Mouse (Mus musculus) skeletal muscle tissue, adult 2 months (tissue): ENCODE data around the gene Eps8.

ENCODE experiments used
- DNase-seq: peaks from one replicate; pipeline ENCODE4 v3.0.0-alpha.2; 2012; ENCODE audit warnings: low read depth, low spot score

Gene Eps8

DNA sequence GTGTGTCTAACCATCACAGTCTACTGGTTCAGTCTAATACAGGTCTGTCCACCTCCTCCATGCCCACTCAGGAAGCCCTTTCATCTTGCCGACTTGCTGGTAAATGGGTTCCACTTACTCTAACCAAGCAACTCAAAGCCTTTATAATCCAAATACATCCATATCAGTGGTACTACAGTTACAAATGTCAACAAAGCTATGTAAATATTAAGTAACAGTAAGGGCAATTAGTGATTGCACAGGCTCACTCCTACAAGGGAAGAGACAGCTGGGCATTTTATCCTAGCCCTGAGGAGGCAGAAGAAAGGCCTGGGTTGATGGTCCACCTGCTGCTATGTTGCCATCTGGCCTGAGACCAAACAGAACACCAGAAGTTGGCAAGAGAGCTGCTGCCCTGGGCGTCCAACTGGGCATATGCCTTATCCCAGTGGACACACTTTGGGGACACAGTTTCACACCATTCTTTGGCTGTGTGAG, 42.6 kb downstream of the Eps8 start:
- DNase-seq: no peak

DNA sequence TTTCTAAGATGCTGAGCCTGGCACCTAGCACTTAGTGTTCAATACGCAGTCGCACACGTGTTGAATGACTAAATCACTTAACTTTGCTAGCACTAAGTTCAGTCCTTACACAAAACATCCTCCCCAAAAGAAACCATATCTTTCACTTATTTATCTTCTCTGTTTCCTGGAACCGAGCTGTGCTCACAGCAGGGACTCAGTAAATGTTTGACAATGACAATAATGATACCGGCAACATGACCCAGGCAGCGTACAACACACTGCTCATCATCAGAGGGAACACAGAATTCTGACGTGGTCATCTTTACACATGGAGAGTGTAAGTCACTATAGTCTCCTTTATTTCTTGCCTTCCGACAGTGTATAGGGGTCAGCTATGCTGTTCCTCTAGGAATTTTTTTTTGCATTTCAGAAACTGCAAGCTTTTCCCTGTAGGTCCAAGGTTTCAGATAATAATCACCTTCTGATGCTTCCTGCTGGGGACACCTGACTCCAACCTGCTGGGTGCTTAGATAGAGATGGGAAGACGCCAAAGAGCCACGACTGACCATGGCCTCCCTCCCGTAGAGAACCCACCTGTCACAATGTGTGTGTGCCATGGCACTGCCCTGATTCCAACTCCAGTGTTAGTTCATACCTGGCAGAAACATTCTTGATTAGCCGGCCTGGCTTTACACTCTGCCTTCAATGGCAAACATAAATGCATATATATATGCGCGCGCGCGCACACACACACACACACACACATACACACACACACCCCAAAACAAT, 46.3 kb downstream of the Eps8 start:
- DNase-seq: no peak

DNA sequence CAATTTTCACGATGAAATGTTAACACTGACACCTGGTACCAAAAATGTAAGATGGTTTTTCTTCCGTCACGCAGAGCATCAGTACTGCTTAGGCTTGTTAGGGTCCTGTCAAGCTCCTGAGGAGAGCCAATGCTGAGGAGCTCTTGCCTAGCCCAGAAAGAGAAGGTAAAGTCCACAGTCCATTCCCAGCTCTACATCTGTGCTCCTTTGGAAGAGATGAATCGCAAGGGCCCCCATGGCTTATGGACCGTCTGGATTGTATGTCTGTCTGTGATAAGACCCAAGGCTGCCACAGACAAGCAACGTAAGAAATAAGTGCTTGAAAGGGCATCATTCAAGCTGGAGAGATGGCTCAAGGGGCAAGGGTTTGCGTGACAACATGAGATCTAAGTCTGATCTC, 48.1 kb downstream of the Eps8 start:
- no peak for DNase-seq

DNA sequence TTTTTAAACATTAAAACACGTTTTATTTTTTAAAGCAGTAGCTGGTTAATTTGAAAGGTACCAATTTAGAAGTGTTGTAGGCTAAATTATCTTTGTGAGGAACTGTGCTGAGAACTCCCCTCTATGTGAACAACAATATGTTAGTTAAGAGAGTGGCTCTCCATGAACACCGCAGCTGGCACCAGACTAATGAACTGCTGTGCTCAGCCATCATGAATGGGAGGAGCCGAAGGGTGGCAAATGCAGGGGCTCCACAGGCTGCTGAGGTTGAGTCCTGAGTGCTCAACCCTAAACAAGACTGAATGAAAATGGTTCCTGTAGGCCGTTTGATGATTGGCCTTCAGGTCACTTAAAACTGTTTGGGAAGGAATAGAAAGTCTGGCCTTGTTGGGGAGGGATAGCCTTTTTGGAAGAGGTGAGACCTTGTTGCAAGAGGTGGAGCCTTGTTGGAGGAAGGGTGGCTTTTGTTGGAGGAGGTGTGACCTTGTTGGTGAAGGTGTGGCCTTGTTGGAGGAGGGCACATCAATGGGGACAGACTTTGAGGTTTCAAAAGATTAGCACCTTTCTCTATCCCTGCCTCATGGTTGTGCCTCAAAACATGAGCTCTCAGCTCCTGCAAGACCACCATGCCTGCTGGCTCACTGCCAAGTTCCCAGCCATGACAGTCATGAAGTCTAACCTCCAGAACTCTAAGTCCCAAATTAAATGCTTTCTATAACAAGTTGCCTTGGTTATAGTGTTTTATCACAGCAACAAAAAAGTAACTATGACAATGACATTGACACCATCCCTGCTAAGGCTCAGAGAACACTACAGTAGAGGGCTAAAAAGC, 50.0 kb downstream of the Eps8 start:
- no peak for DNase-seq

DNA sequence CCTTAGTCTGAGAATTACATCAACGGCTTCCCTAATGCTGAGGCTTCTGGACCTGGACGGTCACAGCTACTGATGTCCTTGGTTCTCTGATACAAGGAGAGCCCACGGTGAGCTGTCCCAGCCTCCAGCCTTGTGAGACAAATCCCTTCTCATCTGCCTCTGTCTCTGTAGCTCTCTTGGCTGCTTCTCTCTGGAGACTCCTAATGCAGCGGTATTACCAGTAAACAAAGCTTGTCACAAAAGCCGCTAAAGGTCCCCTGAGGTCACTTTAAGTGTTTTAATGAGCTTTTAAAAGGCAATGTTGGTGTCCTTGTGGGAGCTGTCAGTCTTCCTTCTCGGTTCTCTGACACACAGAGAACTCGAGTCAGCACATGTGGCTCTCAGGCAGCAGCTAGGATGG, 56.4 kb downstream of the Eps8 start:
- DNase-seq: no peak

DNA sequence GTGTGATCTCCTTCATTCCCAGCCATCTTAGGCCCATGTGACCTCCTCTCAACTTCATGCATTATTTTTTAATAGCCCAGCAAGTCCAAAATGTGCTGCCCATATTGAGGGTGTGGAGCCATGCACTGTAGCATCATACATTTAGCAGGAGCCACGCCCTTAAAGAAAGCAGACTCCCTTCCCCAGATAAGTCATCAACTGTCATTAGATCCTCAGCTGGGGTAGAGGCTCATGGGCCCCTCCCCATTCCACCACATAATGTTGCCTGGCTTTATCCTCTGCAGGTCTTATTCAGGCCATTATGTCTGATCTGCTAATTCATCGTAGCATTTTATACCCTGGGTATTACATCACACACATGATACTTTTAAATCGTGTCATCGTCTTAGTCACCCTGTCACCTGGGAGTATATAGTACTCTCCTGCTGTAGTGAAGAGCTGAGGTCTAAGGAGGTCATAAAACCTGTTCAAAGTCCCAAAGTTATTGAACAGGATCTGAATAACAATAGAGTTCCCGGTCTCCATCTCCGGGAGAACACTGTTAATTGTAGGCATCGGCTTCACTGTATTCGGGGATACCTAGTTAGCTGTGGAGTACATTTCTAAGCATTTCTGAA, 57.1 kb downstream of the Eps8 start:
- DNase-seq: no peak

DNA sequence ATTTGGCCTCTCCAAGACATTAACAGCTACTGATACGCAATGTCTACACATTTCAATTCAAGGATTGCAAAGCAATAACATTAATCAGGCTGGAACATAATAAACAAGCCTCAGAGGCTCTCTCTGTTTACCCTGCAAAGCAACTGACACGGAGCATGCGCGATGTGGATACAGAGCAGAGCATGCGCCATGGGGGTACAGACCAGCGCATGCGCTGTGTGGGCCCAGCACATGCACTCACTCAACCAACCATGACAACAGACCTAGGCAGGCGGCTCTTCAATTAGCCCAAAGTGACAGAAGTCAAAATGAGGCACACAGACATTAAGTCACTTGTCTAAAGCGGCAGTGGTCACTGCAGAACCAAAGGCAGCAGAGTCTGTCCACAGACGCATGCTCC, 62.1 kb downstream of the Eps8 start:
- DNase-seq: no peak

DNA sequence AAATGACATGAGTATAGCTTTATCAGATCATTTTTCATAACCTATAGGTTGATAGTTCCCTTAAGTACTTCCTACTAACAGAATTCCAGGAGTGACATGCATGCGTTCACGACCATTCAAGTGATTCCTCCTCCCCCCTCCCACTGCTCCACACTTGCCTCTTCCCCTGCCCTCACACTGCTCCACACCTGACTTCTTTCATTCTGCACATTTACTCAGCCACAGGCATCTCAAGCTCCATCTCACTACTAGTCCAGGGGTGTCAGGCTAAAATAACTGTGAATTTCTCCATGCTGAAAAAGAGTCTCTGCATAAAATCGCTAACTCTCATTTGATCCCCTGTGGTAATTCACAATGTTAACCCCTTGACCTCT, 65.4 kb downstream of the Eps8 start:
- DNase-seq: no peak

DNA sequence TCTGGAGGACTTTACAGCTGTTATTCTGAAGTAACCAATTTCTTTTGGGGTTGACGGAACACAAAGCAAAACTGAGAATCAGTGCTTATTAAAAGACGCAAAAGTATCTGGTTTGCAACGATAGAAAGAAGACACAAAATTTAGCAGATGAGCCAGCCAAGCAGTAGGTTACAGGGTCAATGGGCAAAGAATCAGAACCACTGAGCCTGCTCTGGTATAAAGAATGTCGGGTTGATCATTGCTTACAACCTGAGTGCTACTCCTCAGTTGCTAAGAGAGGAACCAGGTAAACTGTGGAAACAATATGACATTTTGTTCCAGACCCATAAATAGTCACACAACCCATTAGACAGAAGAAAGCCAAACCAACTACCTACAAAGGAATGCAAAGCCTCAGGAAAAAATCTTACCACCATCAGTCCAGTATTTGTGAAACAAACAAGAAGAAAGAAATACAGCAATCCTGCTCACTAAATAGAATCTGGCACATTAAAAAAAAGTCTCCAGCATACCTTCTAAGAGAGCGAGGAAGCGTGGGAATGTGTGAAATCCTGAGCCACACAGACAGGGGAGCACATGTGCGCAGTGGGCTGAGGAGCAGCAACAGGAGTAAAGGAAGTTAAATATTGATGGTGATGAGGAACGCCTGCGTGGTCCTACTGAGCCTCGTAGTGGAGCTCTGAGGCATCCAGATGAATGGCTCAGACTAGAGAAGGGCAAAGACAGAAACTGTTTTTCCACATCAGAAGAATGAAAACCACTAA, 66.0 kb downstream of the Eps8 start:
- DNase-seq: no peak

DNA sequence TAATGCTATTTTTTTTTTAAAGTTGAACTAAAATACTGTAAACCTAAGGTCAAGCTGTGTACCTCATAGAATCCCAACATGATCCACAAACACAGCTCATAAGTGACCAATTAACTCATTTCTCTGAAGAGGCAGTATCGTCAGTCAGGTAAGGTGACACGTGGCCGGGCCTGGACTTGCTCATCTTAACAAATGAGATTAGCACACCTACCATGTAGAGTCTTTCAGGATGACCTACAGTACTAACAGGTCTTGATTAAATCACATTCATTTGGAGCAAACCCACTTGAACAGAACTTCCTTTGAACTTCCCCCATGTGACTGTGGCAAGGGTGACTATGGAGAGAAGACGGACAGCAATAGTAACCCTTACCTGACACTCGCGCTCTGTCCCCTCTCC, 66.8 kb downstream of the Eps8 start:
- no peak for DNase-seq

DNA sequence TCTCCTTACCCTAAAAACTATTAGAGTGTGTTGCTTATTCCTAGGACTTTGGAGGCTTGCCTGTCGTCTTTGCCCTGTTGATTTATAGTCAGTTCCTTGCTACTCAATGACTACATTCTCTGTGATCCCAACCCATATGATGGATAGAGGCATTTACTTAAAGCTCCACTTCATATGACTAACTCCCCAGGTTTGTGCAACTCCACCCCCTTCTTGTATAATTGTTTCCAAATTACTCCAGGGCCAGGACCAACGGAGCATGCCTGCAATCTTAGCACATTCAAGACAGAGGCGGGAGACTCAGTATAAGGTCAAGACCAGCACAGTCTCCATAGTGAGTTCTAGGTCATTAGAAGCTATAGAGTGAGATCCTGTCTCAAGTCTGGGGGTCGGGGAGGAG, 69.4 kb downstream of the Eps8 start:
- DNase-seq: no peak

DNA sequence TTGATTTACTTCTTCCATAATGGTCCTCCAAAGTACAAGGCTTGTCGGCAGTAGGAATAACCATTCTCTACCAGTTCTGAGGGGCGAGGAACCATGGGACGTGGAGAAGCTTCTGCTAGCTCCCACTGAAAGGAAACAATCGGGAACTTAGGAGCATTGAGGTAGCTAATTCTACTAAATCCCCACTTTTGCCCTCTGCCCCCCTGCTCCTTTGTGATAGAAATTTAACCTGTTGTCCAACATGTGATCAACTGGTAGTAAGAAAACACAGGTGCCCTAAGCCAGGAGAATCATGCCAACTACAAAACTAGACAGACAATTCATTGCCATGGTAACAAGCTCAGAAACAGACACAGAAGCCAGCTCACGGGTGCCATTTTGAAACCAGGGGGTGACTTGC, 71.6 kb downstream of the Eps8 start:
- DNase-seq: no peak

DNA sequence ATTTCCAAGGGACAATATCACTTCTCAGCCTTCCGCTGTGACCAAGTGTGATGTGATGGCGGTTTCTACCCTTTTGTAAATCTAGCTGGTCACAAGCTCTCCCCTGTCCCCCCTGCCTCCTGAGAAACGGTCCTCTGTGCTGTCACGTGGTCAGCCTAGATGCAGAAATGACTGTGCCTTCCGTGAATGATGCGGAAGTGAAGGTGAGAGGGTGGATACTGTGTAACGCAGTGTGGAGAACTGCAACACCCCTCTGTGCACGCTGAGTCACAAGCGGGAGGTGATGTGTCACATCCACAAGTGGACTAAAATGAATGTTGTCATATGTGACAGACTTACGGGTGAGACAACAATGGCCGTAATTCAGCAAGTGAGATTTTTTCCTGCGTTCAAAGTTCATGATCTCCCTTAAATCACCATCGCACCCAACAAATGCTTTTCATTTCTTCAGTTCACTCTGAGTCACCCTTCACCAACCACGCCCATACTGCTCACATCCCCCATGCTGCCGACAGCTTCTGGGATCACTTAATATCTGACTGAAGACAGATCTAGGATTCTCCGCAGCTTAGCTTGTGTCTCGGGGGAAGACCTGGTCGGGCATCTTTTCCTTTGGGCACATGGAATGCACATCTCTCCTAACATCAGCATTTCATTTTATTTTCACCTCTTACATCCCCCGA, 72.3 kb downstream of the Eps8 start:
- no peak for DNase-seq

DNA sequence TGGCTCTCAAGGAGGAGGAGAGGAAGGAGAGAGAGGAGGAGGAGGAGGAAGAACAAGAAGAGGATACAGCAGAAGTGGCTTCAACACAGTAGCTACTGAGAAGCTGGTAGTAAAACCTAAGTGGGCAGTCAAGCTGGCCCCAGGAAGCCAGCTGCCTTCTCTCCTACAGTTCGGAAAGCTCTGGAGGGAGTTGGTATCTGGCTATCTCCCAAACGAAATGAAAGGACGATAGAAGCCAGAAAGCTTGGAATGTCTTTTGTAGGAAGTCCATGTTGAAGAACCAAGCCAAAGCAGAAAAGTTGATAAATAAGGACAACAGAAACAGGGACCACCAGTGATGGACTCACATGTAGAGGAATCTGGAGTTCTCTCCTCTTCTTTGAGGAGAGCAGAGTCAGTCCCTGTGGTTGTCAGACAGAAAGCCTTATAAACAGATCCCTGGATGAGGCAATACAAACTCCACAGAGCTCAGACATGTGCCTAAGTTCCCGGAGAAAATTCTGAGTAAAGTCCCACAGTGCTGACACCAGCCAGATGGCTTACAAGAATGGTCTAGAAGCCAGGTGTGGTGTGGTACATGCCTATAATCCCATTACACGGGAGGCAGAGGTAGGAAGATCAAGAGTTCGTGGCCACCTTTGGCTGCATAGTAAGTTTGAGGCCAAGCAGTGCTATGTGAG, 73.2 kb downstream of the Eps8 start:
- no peak for DNase-seq

DNA sequence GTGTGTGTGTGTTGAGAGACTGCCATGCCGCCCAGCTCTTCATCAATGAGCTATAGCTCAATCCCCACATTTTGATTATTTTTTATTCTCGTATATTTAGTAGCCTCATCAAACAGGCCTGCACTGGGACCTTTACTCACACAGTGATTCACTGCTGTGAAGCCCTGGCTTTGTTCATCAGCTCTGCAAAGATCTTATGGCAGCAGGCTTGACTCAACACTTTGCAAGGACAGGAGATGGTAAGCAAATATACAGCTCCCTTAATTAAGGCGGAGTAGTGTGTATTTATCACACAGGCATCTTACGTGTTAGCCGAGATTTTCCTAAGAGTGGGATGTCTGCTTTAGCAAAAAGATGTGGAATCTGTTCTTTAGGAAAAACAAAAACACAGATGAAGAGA, 74.2 kb downstream of the Eps8 start:
- no peak for DNase-seq

DNA sequence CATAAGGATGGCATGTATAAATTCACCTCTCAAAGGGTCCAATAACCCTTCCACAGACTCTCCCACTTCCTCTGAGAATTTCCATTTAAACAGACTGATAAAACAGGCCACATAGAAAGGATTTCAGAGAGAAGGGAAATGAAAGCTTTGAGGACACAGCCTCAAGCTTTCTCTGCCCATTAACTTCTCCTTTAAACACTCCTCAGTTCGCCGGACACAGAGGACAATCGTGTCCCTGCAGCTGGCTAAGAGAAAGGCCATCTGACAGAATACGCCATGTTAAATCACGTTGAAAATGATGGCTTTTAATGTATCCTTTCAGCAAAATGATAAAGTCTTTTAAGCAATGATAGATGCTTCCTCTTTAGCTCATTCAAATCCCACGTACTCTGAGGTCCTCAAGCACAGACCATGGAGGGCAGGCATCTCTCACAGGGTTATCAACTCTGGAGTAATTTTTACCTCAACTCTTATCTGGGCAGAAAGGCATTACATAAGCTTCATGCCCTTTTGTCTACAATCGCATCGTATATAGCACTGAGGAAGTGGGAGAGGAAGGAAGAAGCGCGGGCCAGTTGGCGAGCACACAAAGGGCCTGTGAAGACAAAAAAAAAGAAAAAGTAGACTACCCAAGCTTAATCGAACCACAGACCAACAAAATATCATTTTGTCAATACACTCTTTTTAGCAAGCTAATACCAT, 77.9 kb downstream of the Eps8 start:
- no peak for DNase-seq

DNA sequence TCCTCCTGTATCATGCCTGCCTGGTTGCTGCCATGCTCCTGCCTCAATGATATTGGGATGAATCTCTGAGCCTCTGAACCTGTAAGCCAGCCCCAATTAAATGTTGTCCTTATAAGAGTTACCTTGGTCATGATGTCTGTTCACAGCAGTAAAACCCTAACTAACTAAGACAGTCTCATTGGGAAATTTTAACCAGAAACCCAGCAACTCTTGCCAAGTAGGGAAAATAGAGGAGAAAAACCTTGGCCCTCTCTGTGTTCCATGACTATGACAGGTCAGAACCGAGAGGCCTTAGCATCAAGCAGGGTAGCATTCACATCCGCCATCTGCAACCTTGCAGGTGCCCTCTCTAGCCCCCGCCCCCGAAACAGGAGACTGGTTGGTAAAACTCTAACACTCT, 78.6 kb downstream of the Eps8 start:
- no peak for DNase-seq

DNA sequence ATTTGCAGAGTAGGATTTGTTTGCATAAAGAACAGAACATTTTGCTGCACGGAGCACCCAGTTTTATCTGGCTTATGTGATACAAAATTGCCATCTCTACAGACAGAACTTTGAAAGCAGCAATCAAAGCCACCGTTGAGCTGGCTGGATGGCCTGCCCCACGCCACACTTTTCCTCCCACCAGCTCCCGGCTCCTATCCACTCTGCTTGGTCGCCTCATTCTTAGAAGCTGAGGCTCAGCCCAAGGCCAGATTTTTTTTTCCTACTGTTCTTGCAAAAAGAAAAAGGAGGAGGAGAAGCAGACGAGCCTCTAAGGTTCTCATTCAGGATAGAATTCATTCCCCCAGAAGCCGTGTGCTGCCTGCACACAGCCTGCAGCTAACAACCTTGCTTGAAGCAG, 80.8 kb downstream of the Eps8 start:
- no peak for DNase-seq

DNA sequence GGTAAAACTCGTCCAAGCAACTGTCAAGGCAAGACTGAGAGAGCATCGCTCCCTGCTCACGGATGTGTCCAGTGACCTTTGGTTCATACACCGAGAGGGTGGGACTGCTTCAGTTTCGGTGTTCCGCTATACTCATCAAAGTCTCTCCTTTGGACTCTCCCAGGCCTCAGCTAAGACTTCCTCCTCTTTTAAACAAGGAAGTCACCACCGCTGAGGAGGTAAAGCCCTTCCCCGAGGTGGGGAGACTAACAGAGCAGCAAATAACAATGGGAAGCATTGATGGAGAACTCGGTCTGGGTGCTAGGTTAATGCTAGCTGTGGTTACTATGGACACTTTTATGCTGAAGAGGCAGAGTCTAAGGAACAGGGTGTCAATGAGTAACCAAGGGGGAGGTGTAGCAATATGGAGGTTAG, 84.0 kb downstream of the Eps8 start:
- DNase-seq: no peak

DNA sequence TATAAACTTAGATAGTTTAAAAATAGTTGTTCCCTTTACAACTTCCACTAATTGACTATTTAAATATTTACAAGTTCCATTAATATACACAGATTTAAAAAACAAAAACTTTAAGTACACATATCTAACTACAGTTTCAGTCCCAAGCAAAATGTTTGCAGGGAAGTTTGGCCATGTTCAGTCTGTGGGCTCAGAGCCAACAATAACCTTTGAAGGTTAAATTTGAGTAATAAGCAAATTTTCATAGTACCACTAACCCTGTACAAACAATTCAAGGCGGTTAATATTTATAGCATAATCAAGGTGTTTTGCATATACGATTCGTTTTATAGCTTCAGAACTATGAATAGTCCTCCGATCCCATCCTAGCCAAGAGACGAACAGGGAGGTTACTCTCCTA, 84.7 kb downstream of the Eps8 start:
- no peak for DNase-seq
